Mouse (Mus musculus) limb, embryonic 14.5 days (tissue): ENCODE measurements around the gene Gm8113. TPM values are rescaled to one million over a fixed set of nuclear protein-coding genes. Genes with fewer than 3 reads are reported as not detected.

Experiments
- polyA plus RNA-seq, 2 experiments: library from polyadenylated mRNA; depleted of rRNA in 1 of 2; stranded (reverse) in 1 of 2; unstranded in 1 of 2; fragments of >200 nt; fragmentation: Nextera tagmentation in 1 of 2; extraction: Ambion mirVana in 1 of 2; gene quantifications; 2 replicates each; pipeline versions ENCODE4 v1.2.1 to v1.2.3; 2012 to 2014

Gene Gm8113
- polyA plus RNA-seq, 2 experiments = 5.2 to 7.2 TPM

Other genes starting within 250 kb of the Gm8113 start
- gene Gm8165, start 248.2 kb upstream of the Gm8113 start, polyA plus RNA-seq (2012; rRNA removed) = not detected in 2 replicates
- not detected in 2 replicates for gene Gm8165, start 248.2 kb upstream of the Gm8113 start, polyA plus RNA-seq (2014; fragmentation: Nextera tagmentation; extraction: Ambion mirVana)
- gene Gm7324, start 227.6 kb upstream of the Gm8113 start, polyA plus RNA-seq (2012; rRNA removed) = 0.59 and 0.65 TPM in 2 replicates
- gene Gm7324, start 227.6 kb upstream of the Gm8113 start, polyA plus RNA-seq (2014; fragmentation: Nextera tagmentation; extraction: Ambion mirVana) = 0.97 and 1.9 TPM in 2 replicates
- gene Gm16506, start 197.9 kb upstream of the Gm8113 start, polyA plus RNA-seq (2012; rRNA removed) = not detected in 2 replicates
- not detected in 2 replicates for gene Gm16506, start 197.9 kb upstream of the Gm8113 start, polyA plus RNA-seq (2014; fragmentation: Nextera tagmentation; extraction: Ambion mirVana)
- gene Gm6526, start 177.5 kb upstream of the Gm8113 start, polyA plus RNA-seq (2012; rRNA removed) = not detected in 2 replicates
- gene Gm6526, start 177.5 kb upstream of the Gm8113 start, polyA plus RNA-seq (2014; fragmentation: Nextera tagmentation; extraction: Ambion mirVana) = not detected in 2 replicates
- gene Gm8180, start 140.6 kb upstream of the Gm8113 start, polyA plus RNA-seq (2012; rRNA removed) = not detected in 2 replicates
- not detected in 2 replicates for gene Gm8180, start 140.6 kb upstream of the Gm8113 start, polyA plus RNA-seq (2014; fragmentation: Nextera tagmentation; extraction: Ambion mirVana)
- 0.22 and 0.40 TPM in 2 replicates for gene Ear1, start 49.9 kb upstream of the Gm8113 start, polyA plus RNA-seq (2012; rRNA removed)
- gene Ear1, start 49.9 kb upstream of the Gm8113 start, polyA plus RNA-seq (2014; fragmentation: Nextera tagmentation; extraction: Ambion mirVana) = not detected in 2 replicates
- not detected in 2 replicates for gene Ear10, start 1.8 kb upstream of the Gm8113 start, polyA plus RNA-seq (2012; rRNA removed)
- gene Ear10, start 1.8 kb upstream of the Gm8113 start, polyA plus RNA-seq (2014; fragmentation: Nextera tagmentation; extraction: Ambion mirVana) = not detected in 2 replicates
- not detected in 2 replicates for gene Ang5, start 31.7 kb downstream of the Gm8113 start, polyA plus RNA-seq (2012; rRNA removed)
- gene Ang5, start 31.7 kb downstream of the Gm8113 start, polyA plus RNA-seq (2014; fragmentation: Nextera tagmentation; extraction: Ambion mirVana) = not detected in 2 replicates
- not detected in 2 replicates for gene Ang6, start 76.9 kb downstream of the Gm8113 start, polyA plus RNA-seq (2012; rRNA removed)
- gene Ang6, start 76.9 kb downstream of the Gm8113 start, polyA plus RNA-seq (2014; fragmentation: Nextera tagmentation; extraction: Ambion mirVana) = not detected in 2 replicates
- 0.77 and 0.86 TPM in 2 replicates for gene Ear2, start 177.3 kb downstream of the Gm8113 start, polyA plus RNA-seq (2012; rRNA removed)
- not detected in 2 replicates for gene Ear2, start 177.3 kb downstream of the Gm8113 start, polyA plus RNA-seq (2014; fragmentation: Nextera tagmentation; extraction: Ambion mirVana)
- gene Gm3327, start 198.5 kb downstream of the Gm8113 start, polyA plus RNA-seq (2012; rRNA removed) = not detected in 2 replicates
- gene Gm3327, start 198.5 kb downstream of the Gm8113 start, polyA plus RNA-seq (2014; fragmentation: Nextera tagmentation; extraction: Ambion mirVana) = not detected in 2 replicates